30 mouse cellular contexts compared by ENCODE assay signal in the genomic region with DNA sequence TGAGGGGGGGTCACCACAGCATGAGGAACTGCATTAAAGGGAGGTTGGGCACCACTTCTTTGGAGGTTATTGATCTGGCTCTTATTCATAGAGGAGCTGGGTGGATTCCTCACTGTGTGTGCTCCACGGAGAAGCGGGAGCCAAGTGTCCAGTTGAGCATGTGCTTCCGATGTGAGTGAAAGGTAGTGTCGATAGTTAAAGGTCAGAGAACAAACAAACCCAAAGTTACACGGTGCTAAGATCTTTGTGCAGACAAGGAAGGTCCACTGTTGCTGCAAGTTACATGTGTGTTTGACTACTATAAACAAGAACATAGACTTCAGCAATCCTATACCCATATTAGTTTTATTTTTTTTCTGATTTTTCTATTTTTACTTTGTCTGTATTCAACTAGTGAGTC.
"Had no signal": no experiment of that assay in that cellular context is flagged by ENCODE, and none has a peak within 500 bp of the region (broad histone marks: within the 10 kb centered on the region; RNA-seq: fewer than 3 reads in every experiment).

No protein-coding gene starts in this region.

- H3K4me3 ChIP-seq: left cerebral cortex, adult 2 months; limb, embryonic 10.5 days; limb, embryonic 12.5 days; limb, embryonic 13.5 days; limb, embryonic 15.5 days; liver, embryonic 13.5 days; liver, embryonic 15.5 days; lung, embryonic 15.5 days; megakaryocyte, embryonic 14.5 days; midbrain, embryonic 10.5 days; midbrain, embryonic 12.5 days; midbrain, embryonic 13.5 days; midbrain, embryonic 15.5 days; myocyte; neural tube, embryonic 12.5 days had no signal

- DNase-seq: layer of hippocampus, postnatal 36 days; left cerebral cortex, postnatal 4 days; liver, embryonic 13.5 days; lung, adult 18-20 months; lung, adult 2 months; lung, embryonic 14.5 days; lung, postnatal 10 days; lung, postnatal 14 days; lung, postnatal 36 days; lung, postnatal 4 days; midbrain, embryonic 14.5 days had no signal

- H3K4me1 ChIP-seq: limb, embryonic 10.5 days; limb, embryonic 12.5 days; limb, embryonic 15.5 days; midbrain, embryonic 12.5 days; midbrain, embryonic 13.5 days; midbrain, embryonic 15.5 days; neural tube, embryonic 12.5 days had no signal

- ATAC-seq: lung, postnatal 0 days; midbrain, embryonic 13.5 days; midbrain, embryonic 15.5 days; midbrain, embryonic 16.5 days had no signal

- H3K27me3 ChIP-seq: limb, embryonic 12.5 days; limb, embryonic 13.5 days; limb, embryonic 15.5 days; liver, embryonic 13.5 days; liver, embryonic 15.5 days; lung, embryonic 15.5 days; midbrain, embryonic 13.5 days; midbrain, embryonic 15.5 days; neural tube, embryonic 12.5 days had no signal

- H3K27ac ChIP-seq: left cerebral cortex, adult 2 months; limb, embryonic 10.5 days; limb, embryonic 12.5 days; limb, embryonic 13.5 days; limb, embryonic 15.5 days; liver, embryonic 13.5 days; liver, embryonic 14.5 days; lung, embryonic 15.5 days; macrophage; midbrain, embryonic 10.5 days; midbrain, embryonic 12.5 days; midbrain, embryonic 13.5 days; midbrain, embryonic 15.5 days; neural tube, embryonic 12.5 days had no signal

- H3K36me3 ChIP-seq: limb, embryonic 10.5 days; limb, embryonic 12.5 days; limb, embryonic 13.5 days; limb, embryonic 15.5 days; liver, embryonic 13.5 days; liver, embryonic 15.5 days; lung, embryonic 15.5 days; midbrain, embryonic 10.5 days; midbrain, embryonic 12.5 days; midbrain, embryonic 13.5 days; midbrain, embryonic 15.5 days; neural tube, embryonic 12.5 days had no signal

- H3K9me3 ChIP-seq: limb, embryonic 10.5 days; limb, embryonic 12.5 days; limb, embryonic 13.5 days; limb, embryonic 15.5 days; liver, embryonic 13.5 days; liver, embryonic 15.5 days; lung, embryonic 15.5 days; megakaryocyte, embryonic 14.5 days; midbrain, embryonic 10.5 days; midbrain, embryonic 12.5 days; midbrain, embryonic 13.5 days; midbrain, embryonic 15.5 days; neural tube, embryonic 12.5 days had no signal

- H3K9ac ChIP-seq: limb, embryonic 12.5 days; limb, embryonic 13.5 days; limb, embryonic 15.5 days; liver, embryonic 13.5 days; liver, embryonic 14.5 days; liver, embryonic 15.5 days; lung, embryonic 14.5 days; lung, embryonic 15.5 days; midbrain, embryonic 12.5 days; midbrain, embryonic 13.5 days; midbrain, embryonic 15.5 days; neural tube, embryonic 12.5 days had no signal

- H3K4me2 ChIP-seq: limb, embryonic 12.5 days; limb, embryonic 13.5 days; limb, embryonic 15.5 days; liver, embryonic 13.5 days; liver, embryonic 15.5 days; lung, embryonic 14.5 days; lung, embryonic 15.5 days; midbrain, embryonic 11.5 days; midbrain, embryonic 12.5 days; midbrain, embryonic 13.5 days; midbrain, embryonic 15.5 days; neural tube, embryonic 12.5 days had no signal
